Mouse (Mus musculus): ENCODE results near the gene Rabac1.
A peak's percentile ranks its signal among the peaks of the same experiment; 100 is the strongest.

Gene Rabac1

GRCm38 (mm10) chr7:24971972-24972893, at the start of gene Rabac1:
Gene Rabac1 (minus strand): TSS chr7:24972754.
- DNase-seq (ENCODE audit: low spot score) = peak; percentile 93

GRCm38 (mm10) chr7:25011592-25011991, 39.0 kb upstream of the Rabac1 start:
- no peak for DNase-seq (ENCODE audit: low spot score)

- DNase-seq (ENCODE audit: low spot score) = no peak
Measured at GRCm38 (mm10) chr7:25010090-25010913, 37.7 kb upstream of the Rabac1 start.

- DNase-seq (ENCODE audit: low spot score) = no peak
Measured at GRCm38 (mm10) chr7:25009099-25009700, 36.6 kb upstream of the Rabac1 start.

DNA sequence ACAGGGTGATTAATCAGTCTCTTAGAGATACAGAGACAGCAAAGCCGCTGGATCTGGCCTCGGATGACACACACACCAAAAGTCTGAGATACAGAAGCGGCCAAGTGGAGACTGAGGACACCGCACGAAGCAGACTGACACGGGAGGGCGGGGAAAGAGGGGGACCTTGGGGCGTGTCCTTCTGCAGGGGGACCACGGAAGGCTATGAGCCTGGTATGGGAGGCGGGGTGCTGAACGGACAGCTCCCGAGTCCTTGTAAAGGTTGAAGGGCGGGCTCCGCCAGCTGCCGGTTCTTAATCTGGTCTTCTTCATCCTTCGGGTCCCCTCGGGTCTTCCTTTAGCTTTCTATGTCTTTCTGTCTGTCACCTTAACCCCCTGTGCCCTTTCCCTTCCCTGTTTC, 36.1 kb upstream of the Rabac1 start:
- DNase-seq (ENCODE audit: low spot score) = no peak

DNA sequence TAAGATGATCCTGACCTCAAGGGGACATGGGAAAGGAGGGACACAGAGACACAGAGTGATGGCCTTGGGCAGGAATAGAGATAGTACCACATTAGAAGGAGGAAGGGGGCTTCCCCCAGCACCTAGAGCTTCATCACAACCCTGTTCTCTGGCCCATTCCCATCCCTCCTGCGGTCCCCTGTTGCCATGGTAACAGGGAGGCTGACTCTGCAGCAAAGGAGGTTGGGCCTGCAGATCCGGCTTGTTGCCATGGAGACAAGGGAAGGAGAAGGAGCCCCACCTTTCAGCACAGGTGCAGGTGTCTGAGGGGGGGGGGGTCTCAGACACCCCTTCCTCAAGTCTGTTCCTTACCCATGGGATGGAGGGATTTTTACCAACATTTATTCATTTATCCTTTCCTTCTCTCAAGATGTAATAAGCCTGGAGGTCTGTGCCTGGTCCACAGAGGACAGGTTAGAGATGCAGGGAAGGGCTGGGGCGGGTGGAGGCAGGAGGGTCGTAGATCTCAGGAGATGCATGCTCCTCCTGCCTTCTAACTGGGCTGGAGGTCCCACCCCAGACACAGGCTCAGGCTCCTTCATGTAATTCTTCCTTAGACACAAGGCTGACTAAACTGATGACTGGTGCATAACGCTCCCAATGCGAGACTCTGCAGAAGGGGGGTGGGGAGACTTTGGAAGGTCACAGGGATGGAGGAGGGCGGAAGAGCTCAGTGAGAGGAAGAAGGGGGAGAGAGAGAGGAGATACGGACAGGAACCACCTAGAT, 35.2 kb upstream of the Rabac1 start:
- no peak for DNase-seq (ENCODE audit: low spot score)

- DNase-seq (ENCODE audit: low spot score) = no peak
Measured at GRCm38 (mm10) chr7:25006586-25007364, 34.2 kb upstream of the Rabac1 start.

GRCm38 (mm10) chr7:25006171-25006570, 33.6 kb upstream of the Rabac1 start:
- DNase-seq (ENCODE audit: low spot score) = no peak

GRCm38 (mm10) chr7:25005421-25006065, 33.0 kb upstream of the Rabac1 start, which contains the start of gene Atp1a3:
Gene Atp1a3 (minus strand): TSS chr7:25005958.
- DNase-seq (ENCODE audit: low spot score) = no peak

DNA sequence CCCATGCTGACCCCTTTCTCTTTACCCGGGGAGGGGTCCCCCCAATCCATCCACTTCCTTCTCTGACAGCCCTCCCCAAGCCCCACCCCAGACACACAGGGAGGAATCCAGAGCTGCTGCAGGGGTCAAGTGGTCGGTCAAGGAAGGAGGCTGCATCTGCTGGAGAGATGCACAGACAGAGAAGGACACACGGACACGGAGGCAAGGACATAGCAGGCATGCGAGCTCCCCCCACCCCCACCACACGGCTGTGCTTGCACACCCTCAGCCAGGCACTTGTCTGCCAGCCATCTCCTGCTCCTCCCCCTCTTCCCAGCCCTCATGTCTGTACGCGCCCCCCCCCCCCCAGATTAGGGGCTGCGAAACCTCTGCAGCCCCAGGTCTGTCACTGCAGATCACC, 32.3 kb upstream of the Rabac1 start:
- DNase-seq (ENCODE audit: low spot score) = no peak

DNA sequence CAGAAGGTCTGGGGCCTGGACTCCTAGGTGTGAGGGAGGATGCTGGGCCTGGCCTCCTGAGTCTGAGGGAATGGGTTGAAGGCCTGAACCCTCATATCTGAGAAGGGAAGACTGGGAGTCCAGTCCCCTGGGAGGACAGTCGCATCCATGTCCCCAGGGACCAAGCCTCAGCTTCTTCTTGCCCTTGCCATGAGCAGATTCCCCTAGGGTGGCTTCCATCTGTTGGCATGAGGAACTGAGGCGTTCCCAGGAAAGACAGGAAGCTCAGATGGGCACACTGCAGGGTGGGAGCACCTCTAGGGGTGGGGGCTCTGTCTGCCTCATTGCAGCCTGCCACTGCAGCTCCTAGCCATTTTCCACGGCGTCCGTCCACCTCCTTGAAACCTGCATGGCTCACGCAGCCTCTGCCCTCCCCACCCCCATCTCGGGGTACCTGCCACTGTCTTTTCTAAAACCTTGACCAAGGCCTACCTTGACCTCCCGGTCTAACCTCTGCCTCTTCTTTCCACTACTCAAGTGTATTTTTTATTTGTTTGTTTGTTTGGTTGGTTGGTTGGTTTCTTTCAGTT, 31.4 kb upstream of the Rabac1 start:
- no peak for DNase-seq (ENCODE audit: low spot score)

GRCm38 (mm10) chr7:25003291-25003690, 30.7 kb upstream of the Rabac1 start:
- DNase-seq (ENCODE audit: low spot score) = no peak

DNA sequence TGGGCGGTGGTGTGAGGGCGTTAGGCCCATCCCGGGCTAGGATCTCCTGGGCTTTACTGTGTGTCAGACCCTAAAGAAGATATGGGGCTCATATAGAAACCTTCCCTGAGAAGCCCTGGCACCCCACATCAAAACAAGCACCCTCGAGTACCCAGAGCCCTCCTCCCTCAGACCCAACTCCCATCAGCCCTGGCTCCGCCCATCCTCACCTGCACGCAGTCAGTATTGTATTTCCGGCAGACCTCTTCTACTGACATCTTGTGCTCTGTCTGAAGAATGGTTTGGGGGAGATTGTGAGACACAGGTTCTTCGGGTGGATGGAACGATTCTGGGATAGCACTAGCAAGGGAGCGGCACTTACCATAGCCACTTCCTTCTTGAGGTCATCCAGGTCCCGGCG, 28.2 kb upstream of the Rabac1 start:
- DNase-seq (ENCODE audit: low spot score) = no peak

GRCm38 (mm10) chr7:25000211-25000610, 27.7 kb upstream of the Rabac1 start:
- DNase-seq (ENCODE audit: low spot score) = no peak

- DNase-seq (ENCODE audit: low spot score) = no peak
Measured at GRCm38 (mm10) chr7:24993081-24993480, 20.5 kb upstream of the Rabac1 start.

DNA sequence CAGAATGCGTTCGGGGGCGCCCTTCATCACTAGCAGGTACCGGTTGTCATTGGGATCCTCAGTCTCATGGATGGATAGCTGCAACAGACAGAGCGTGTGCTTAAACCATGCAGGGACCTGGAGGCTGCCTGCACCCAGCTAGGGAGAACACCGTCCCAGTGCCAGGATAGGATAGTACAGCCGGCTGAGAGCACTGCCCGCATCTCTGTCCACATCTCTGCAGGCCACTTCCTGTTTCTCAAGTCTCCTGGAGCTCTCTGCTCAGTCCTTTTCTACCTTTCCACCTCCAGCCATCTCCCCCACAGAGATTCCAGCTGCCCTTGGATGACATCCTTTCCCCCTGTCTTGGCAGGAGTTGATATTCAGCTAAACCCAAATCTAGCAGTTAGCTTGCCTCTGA, 17.9 kb upstream of the Rabac1 start:
- DNase-seq (ENCODE audit: low spot score) = no peak

DNA sequence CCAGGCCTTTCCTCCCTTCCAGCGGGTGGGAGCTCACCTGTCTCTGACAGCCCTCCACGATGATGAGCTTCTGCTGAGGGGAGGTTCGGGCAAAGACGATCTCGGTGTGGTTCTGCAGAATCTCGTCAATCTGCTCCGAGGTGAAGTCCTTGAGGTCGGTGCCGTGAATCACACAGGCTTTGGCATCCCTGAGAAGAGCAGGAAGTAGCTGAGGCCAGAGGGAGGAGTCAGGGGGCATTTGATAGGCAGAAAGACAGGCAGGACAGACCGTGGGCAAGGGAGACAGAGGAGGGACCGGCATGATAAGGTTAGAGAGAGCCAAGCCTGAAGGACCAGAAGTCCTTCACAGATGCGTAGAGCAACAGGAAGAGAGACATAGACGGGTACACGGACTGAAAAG, 15.4 kb upstream of the Rabac1 start:
- DNase-seq (ENCODE audit: low spot score) = no peak

GRCm38 (mm10) chr7:24985799-24986198, 13.2 kb upstream of the Rabac1 start:
- DNase-seq (ENCODE audit: low spot score) = no peak

DNA sequence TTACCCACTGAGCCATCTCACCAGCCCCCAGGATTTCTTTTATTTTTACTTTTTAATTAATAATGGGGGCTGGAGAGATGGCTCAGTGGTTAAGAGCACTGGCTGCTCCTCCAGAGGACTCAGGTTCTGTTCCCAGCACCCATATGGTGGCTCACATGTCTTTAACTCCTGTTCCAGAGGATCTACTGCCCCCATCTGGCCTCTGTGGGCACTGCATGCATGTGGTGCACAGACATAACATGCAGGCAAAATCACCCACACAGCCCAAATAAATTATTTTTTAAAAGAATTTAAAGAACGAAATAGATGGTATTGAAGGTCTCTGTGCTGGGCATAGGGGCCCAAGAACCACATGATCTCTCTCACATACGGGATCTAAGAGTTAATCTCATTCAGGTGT, 11.8 kb upstream of the Rabac1 start:
- DNase-seq (ENCODE audit: low spot score) = no peak

DNA sequence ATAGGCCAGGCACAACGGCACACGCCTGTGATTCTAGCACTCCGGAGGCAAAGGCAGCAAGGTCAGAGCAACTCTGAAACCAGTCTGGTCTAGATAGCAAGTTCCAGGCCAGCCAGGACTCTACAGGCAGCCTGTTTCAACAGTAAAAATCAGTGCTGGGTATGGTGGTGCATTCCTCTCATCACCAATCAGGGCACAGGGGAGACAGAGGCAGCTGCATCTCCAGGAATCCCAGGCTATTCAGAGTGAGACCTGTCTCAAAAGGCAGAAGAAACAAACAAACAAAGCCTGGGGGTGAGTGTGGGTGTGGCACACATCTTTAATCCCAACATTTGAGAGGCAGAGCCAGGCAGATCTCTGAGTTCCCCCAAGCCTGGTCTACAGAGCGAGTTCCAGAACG, 10.8 kb upstream of the Rabac1 start:
- no peak for DNase-seq (ENCODE audit: low spot score)

Measured in testis, postnatal 14 days (tissue).